Mouse (Mus musculus) midbrain, postnatal 0 days (tissue): Measurements from ENCODE around the gene Smad5. TPM values are rescaled to one million over a fixed set of nuclear protein-coding genes. Genes with fewer than 3 reads are reported as not detected.
A peak's percentile ranks its signal among the peaks of the same experiment; 100 is the strongest.

Experiments
- ATAC-seq: fragments of 200-750 bp; cut with Nextera tagmentation; 2 replicates; pipeline ENCODE4 v1.8.0; 2017; ENCODE audit warnings: moderate number of reproducible peaks, mild to moderate bottlenecking, moderate TSS enrichment, moderate library complexity; ENCODE audit not compliant: low FRiP score
- DNase-seq: peaks from one replicate; pipeline ENCODE4 v3.0.0-alpha.2; 2015; ENCODE audit warnings: low spot score
- H3K27ac ChIP-seq: fragments of 300-500 bp; sonication (generic); 2 replicates; pipeline ENCODE4 v1.5.1; 2014; ENCODE audit warnings: low read depth, mild to moderate bottlenecking, low read length, mixed read lengths
- H3K27me3 ChIP-seq: fragments of 300-500 bp; sonication (generic); 2 replicates; pipeline ENCODE4 v1.6.1; 2014; ENCODE audit warnings: low read length, control low read depth, mixed read lengths; ENCODE audit not compliant: insufficient read depth
- H3K36me3 ChIP-seq: fragments of 300-500 bp; sonication (generic); 2 replicates; pipeline ENCODE4 v1.6.1; 2014; ENCODE audit warnings: low read length, control low read depth, mixed read lengths; ENCODE audit not compliant: insufficient read depth
- H3K4me1 ChIP-seq: fragments of 300-500 bp; sonication (generic); 2 replicates; pipeline ENCODE4 v1.6.1; 2014; ENCODE audit warnings: mild to moderate bottlenecking, control low read depth, antibody characterized with exemption, low read length, mixed read lengths; ENCODE audit not compliant: insufficient read depth
- H3K4me2 ChIP-seq: fragments of 300-500 bp; sonication (generic); 2 replicates; pipeline ENCODE4 v1.6.1; 2014; ENCODE audit warnings: low read depth, mild to moderate bottlenecking, low read length, mixed read lengths; ENCODE audit not compliant: poor library complexity, severe bottlenecking
- H3K4me3 ChIP-seq: fragments of 300-500 bp; sonication (generic); 2 replicates; pipeline ENCODE4 v1.5.1; 2014; ENCODE audit warnings: low read depth, mild to moderate bottlenecking, low read length, moderate library complexity
- H3K9ac ChIP-seq: fragments of 300-500 bp; sonication (generic); replicated peaks from 2 replicates; pipeline ENCODE4 v1.6.1; 2014; ENCODE audit warnings: mild to moderate bottlenecking, low read length, moderate library complexity, mixed read lengths; ENCODE audit not compliant: poor library complexity, severe bottlenecking
- H3K9me3 ChIP-seq: fragments of 300-500 bp; sonication (generic); 2 replicates; pipeline ENCODE4 v1.6.1; 2016; ENCODE audit warnings: low read length, control low read depth
- CTCF ChIP-seq: IDR thresholded peaks from 2 replicates; pipeline ENCODE4 v1.5.1; 2016; ENCODE audit warnings: antibody characterized with exemption, mild to moderate bottlenecking
- WGBS: fragments of 180-500 bp; shearing (Covaris S2); extraction: QIAGEN DNeasy Blood & Tissue Kit; methylation state at CpG from one replicate; pipeline ENCODE4 v1.1.7; 2014; 5-methylcytosine and 5-hydroxymethylcytosine counted together
- polyA plus RNA-seq: library from polyadenylated mRNA; unstranded; fragments of >200 nt; fragmentation: Nextera tagmentation; extraction: Ambion mirVana; gene quantifications from 2 replicates; pipeline ENCODE4 v1.2.1, GENCODE M21; 2015
- total RNA-seq: library from RNA; depleted of rRNA; stranded (reverse); fragments of >200 nt; gene quantifications from 2 replicates; pipeline ENCODE4 v1.2.3, GENCODE M21; 2014

Gene Smad5
- total and polyA plus RNA-seq, 2 experiments from 2014 or later = 14.8 to 37.4 TPM

DNA sequence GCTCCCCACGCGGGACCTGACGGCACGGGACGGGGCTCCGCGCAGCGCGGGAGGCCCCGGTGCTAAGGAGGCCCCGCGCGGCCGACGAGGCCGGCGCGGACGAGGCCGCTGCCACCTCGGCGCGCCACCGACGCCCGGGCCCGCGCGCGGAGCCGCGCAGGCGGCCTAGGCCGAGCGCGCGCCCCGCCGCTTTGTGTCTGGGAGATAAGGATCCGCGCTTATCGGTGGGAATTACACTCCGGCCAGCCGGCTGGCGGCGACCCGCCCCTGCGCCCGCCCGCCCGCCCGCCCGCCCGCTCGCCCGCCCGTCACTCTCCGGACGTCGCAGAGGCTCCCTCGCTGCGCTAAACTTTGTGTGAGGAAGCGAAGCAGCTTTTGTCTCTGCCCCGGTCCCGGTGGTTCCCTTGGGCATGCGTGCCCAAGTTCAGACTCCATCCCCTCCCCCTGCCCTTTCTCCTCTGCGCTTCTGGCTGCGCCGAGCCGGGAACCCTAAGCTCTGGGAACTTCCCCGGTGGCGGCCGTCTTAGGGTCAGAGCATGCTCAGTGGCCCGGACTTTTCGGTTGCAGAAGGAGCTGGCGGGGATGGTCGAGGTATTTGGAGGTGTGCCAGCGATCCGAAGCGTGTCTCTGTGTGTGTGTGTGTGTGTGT is 536 bp downstream of the Smad5 start:
- no peaks in the 10 kb centered on the region for H3K27me3 ChIP-seq
- peak overlapping the region; percentile 86 for H3K9ac ChIP-seq
- peak overlapping the region; percentile 60 for H3K4me2 ChIP-seq
- H3K9me3 ChIP-seq = no peaks in the 10 kb centered on the region
- under 1% methylated on average over 59 of the region's 80 CpGs for WGBS
- H3K4me3 ChIP-seq = peak overlapping the region; percentile 74
- ATAC-seq (peak; percentile 81), DNase-seq (peak; percentile 82)
- H3K27ac ChIP-seq = peak overlapping the region; percentile 96
- H3K4me1 ChIP-seq = peaks cover 19% of the 10 kb centered on the region; the same call in 1 of the 2 replicates
- peaks cover 4% of the 10 kb centered on the region; the same call in 1 of the 2 replicates for H3K36me3 ChIP-seq
- TF ChIP-seq CTCF = no peak

GRCm38 (mm10) chr13:56703871-56704321 is 1.1 kb downstream of the Smad5 start:
- H3K9ac ChIP-seq = peak overlapping the region; percentile 86
- H3K27me3 ChIP-seq = no peaks in the 10 kb centered on the region
- H3K4me2 ChIP-seq = peak overlapping the region; percentile 60
- ATAC-seq (0 out of 2 replicates have a peak, but pooled peaks have one; percentile 12), DNase-seq (peak; percentile 24)
- peak overlapping the region; percentile 74 for H3K4me3 ChIP-seq
- no peaks in the 10 kb centered on the region for H3K9me3 ChIP-seq
- WGBS = 0% methylated on average over 11 of the region's 11 CpGs
- peak overlapping the region; percentile 96 for H3K27ac ChIP-seq
- peaks cover 4% of the 10 kb centered on the region; the same call in 1 of the 2 replicates for H3K36me3 ChIP-seq
- peaks cover 15% of the 10 kb centered on the region; the same call in 1 of the 2 replicates for H3K4me1 ChIP-seq
- TF ChIP-seq CTCF = no peak

DNA sequence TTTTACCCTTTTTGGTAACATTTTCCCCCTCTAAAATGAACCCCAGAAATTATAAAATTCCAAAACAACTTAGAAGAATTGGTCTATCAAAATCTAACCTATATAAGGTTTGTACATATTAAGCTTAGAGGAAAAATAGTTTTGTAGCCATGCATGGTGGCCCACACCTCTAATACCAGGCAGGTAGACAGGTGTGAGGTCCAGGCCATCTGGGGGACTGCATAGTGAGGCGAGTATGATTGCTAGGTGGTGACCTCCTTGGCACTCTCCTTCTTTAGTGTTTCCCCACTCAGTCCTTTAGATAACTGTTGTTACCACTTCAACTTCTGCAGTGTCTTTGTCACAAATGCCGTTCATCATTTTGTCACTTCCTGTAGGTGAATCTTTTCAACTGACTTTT is 1.8 kb downstream of the Smad5 start:
- no peak for DNase-seq

DNA sequence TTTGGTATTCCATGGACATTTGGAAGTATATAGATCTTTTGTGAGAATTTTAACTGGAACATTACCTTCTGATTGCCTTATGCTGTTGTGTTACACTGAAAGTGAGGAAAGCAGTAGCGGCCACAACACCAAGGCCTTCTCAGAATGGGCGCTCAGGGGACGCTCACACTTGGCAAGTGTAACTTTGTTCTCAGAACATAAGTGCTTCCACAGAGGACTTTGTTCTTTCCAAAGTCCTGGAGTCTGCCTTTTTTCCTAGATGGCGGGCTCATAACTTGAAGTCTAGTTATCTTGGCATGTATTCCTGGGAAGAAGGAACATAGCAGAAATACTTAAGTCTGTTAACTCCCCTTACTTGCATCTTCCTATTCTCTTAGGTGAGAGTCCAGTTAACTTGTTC is 4.3 kb downstream of the Smad5 start:
- Histone ChIP-seq H3K4me2 (no peak overlapping the region), H3K27ac (no peak overlapping the region), H3K4me1 (peaks cover 18% of the 10 kb centered on the region; the same call in 1 of the 2 replicates), H3K36me3 (peaks cover 7% of the 10 kb centered on the region; the same call in 1 of the 2 replicates), H3K4me3 (no peak overlapping the region), H3K9me3 (no peaks in the 10 kb centered on the region), H3K27me3 (no peaks in the 10 kb centered on the region), H3K9ac (no peak overlapping the region)
- 87% methylated on average over 4 of the region's 4 CpGs for WGBS
- TF ChIP-seq CTCF = no peak
- no peak for DNase-seq
- ATAC-seq = no peak

More for the DNA sequence above, 1.8 kb downstream of the Smad5 start:
- 69% methylated on average over 2 of the region's 2 CpGs for WGBS
- H3K9ac ChIP-seq = no peak overlapping the region
- H3K36me3 ChIP-seq = peaks cover 7% of the 10 kb centered on the region; the same call in 1 of the 2 replicates
- H3K9me3 ChIP-seq = no peaks in the 10 kb centered on the region
- no peak for TF ChIP-seq CTCF
- H3K4me1 ChIP-seq = peaks cover 17% of the 10 kb centered on the region; the same call in 1 of the 2 replicates
- H3K27ac ChIP-seq = no peak overlapping the region
- no peak for ATAC-seq
- no peaks in the 10 kb centered on the region for H3K27me3 ChIP-seq
- H3K4me3 ChIP-seq = peak overlapping the region; percentile 74; the same call in 1 of the 2 replicates
- H3K4me2 ChIP-seq = peak overlapping the region; percentile 60

- Histone ChIP-seq H3K9ac (no peak overlapping the region), H3K9me3 (no peaks in the 10 kb centered on the region), H3K4me2 (no peak overlapping the region), H3K27me3 (no peaks in the 10 kb centered on the region), H3K4me1 (peaks cover 18% of the 10 kb centered on the region; the same call in 1 of the 2 replicates), H3K4me3 (no peak overlapping the region), H3K36me3 (peaks cover 7% of the 10 kb centered on the region; the same call in 1 of the 2 replicates), H3K27ac (no peak overlapping the region)
- DNase-seq (no peak), ATAC-seq (no peak)
- 50% methylated on average over 4 of the region's 4 CpGs for WGBS
- no peak for TF ChIP-seq CTCF
Measured at GRCm38 (mm10) chr13:56707606-56708005, 4.8 kb downstream of the Smad5 start.

DNA sequence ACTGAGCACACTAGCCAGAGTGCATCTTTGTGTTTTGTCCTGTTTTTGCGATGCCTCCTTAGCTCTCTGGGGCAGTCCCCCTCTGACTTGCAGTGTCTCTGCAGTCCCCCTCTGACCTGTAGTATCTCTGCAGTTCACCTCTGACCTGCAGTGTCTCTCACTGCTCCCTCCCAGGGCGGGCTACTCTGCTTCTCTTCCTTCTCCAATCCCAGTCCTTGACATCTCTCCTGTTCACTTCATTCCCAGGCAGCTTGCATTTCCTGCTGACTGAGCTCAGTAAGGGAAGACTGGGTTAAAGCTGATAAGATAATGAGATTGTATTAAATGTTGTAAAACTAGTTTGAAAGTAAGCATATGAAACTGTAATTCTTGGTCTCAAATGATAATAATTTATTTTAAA is 7.8 kb downstream of the Smad5 start:
- TF ChIP-seq CTCF = no peak
- peaks cover 7% of the 10 kb centered on the region; the same call in 1 of the 2 replicates for H3K36me3 ChIP-seq
- no peak overlapping the region for H3K4me2 ChIP-seq
- 76% methylated on average over 2 of the region's 2 CpGs for WGBS
- peaks cover 9% of the 10 kb centered on the region; the same call in 1 of the 2 replicates for H3K4me1 ChIP-seq
- no peak overlapping the region for H3K4me3 ChIP-seq
- H3K27ac ChIP-seq = no peak overlapping the region; the same call in 1 of the 2 replicates
- no peak overlapping the region for H3K9ac ChIP-seq
- DNase-seq (no peak), ATAC-seq (no peak)
- no peaks in the 10 kb centered on the region for H3K27me3 ChIP-seq
- H3K9me3 ChIP-seq = no peaks in the 10 kb centered on the region
